Mouse (Mus musculus): ENCODE measurements around the gene Kcnd2. TPM values are rescaled to one million over a fixed set of nuclear protein-coding genes. Genes with fewer than 3 reads are reported as not detected.

Kcnd2 gene
- 0.12 TPM for polyA plus RNA-seq (2014; fragmentation: Illumina TruSeq; extraction: RNeasy Lipid Tissue Mini Kit (QIAGEN cat#74804); ENCODE audit: insufficient read depth, low read depth, low replicate concordance)

GRCm38 (mm10) chr6:21215491-21216191 lies at the start of gene Kcnd2:
Gene Kcnd2 (plus strand): TSS chr6:21215503.

Data from lung, adult 10 weeks (tissue).